Mouse (Mus musculus) lung, postnatal 4 days (tissue): Measurements from ENCODE around the gene Clec12b.
"Not testable (repeated sequence)": the region's sequence is repeated elsewhere in the genome, so short reads cannot be mapped to it uniquely, and the experiment has no call there.

ENCODE experiments used
- DNase-seq, 2 experiments: peaks; one replicate each; pipeline ENCODE4 v3.0.0; 2021

The Clec12b gene

GRCm38 (mm10) chr6:129365959-129366359 lies 19.7 kb downstream of the Clec12b start:
- DNase-seq, result peak in 1 of 2 experiments; percentile 67

- no peak for DNase-seq
Measured at GRCm38 (mm10) chr6:129363942-129364341, 21.7 kb downstream of the Clec12b start.

GRCm38 (mm10) chr6:129359515-129359914 lies 26.2 kb downstream of the Clec12b start:
- DNase-seq, result no peak

- no peak for DNase-seq
Measured at GRCm38 (mm10) chr6:129356430-129356829, 29.2 kb downstream of the Clec12b start.

- no peak for DNase-seq
Measured at GRCm38 (mm10) chr6:129355774-129356173, 29.9 kb downstream of the Clec12b start.

GRCm38 (mm10) chr6:129351091-129351490 lies 34.6 kb downstream of the Clec12b start:
- no peak for DNase-seq

GRCm38 (mm10) chr6:129349524-129350352 lies 35.9 kb downstream of the Clec12b start:
- peak in 1 of 2 experiments; percentile 31 for DNase-seq

GRCm38 (mm10) chr6:129344408-129344807 lies 41.3 kb downstream of the Clec12b start:
- DNase-seq, result no peak

- DNase-seq, result not testable (repeated sequence)
Measured at GRCm38 (mm10) chr6:129342391-129342790, 43.3 kb downstream of the Clec12b start, which contains the start of gene Clec12a. TSS of gene Clec12a (plus strand) at chr6:129342691.

GRCm38 (mm10) chr6:129337751-129338150 lies 47.9 kb downstream of the Clec12b start:
- no peak for DNase-seq

- DNase-seq, result peak; percentile 51 to 75
Measured at GRCm38 (mm10) chr6:129333674-129334078, 52.0 kb downstream of the Clec12b start.

- DNase-seq, result no peak
Measured at GRCm38 (mm10) chr6:129331610-129332009, 54.1 kb downstream of the Clec12b start, which contains the start of gene 4922502D21Rik. TSS of gene 4922502D21Rik (minus strand) at chr6:129331796.

- DNase-seq, result no peak
Measured at GRCm38 (mm10) chr6:129326568-129327150, 59.0 kb downstream of the Clec12b start.

GRCm38 (mm10) chr6:129326016-129326415 lies 59.7 kb downstream of the Clec12b start:
- DNase-seq, result no peak
